Mouse (Mus musculus) adrenal gland, adult 18-20 months (tissue): ENCODE measurements around the gene Abcc1. TPM values are rescaled to one million over a fixed set of nuclear protein-coding genes. Genes with fewer than 3 reads are reported as not detected.

Experiments
- DNase-seq, 2 experiments: peaks; one replicate each; pipeline ENCODE4 v3.0.0; 2021 to 2022; ENCODE audit warnings: low spot score in 2 of 2
- total RNA-seq, 2 experiments: library from RNA; stranded (reverse); gene quantifications; 1 replicate in 1 of 2; 2 replicates in 1 of 2; pipeline ENCODE4 v1.2.3; 2021

Abcc1 gene
- total RNA-seq, 2 experiments from 2014 or later, result 20.8 to 24.0 TPM

DNA sequence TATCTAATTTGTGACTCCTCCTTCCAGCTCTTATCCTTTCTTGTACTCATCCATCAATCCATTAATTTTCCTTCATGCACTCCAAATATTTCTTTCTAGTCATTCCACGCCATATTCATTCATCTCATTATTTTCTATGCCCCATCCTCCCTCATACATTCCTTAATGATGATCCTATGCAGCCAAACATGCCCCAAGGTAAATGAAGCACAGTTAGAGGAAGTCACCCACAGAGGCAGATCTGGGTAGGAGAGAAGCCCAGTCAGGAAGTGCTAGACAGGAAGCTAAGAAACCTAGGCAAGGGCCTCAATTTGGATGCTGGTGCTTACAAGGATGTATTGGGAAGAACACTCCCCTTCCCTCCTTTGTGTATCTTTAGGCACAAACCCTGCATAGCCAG, 121.9 kb downstream of the Abcc1 start:
- no peak for DNase-seq

DNA sequence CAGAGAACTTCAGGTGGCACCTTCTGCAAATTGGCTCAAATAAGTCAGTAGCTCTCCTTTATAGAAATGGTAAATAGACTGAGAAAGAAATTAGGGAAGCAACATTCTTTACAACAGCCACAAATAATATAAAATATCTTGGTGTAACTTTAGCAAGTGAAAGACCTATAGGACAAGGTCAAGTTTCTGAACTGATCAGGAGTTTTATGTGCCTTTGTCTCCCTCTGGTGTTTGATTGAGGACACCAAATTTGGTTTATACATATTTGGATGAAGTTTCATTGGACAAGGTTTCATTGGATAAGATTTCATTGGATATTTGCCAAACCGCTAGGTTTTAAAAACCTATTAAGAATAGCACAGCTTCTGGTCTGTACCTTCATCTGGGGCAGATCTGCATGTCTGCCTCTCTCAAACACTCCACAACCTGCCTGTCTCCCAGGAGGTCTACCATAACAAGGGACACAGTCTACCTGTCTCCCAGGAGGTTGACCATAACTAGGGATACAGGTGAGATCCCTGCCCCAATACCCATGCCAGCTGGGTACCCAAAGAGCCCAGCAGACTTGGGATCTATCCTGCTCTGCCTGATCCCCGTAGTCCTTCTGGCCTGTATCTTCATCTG, 132.2 kb downstream of the Abcc1 start:
- DNase-seq, result no peak

GRCm38 (mm10) chr16:14501649-14502360, 140.4 kb downstream of the Abcc1 start:
- no peak for DNase-seq

DNA sequence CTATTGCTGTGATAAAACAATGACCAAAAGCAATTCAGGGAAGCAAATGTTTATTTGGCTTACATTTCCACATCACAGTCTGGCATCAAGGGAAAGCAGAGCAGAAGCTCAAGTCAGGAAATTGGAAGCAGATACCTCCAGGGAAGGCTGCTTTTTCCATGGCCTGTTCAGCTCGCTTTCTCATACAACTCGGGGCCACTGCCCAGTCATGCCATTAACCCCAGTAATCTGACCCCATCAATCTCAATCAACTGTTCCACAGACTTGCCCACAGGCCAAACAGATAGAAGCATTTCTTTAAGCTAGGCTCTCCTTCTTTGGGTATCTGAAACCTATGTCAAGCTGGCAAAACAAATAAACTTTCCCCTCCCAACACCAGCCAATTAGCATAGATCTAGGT, 145.1 kb downstream of the Abcc1 start:
- DNase-seq, result no peak

Other genes with a start within 250 kb of the Abcc1 start
- gene Nde1, start 198.3 kb upstream of the Abcc1 start, total RNA-seq, result 10 to 100 TPM; 37.1 to 39.2 TPM
- gene Marf1, start 198.2 kb upstream of the Abcc1 start, total RNA-seq, result 100 to 1,000 TPM; 124 to 141 TPM
- gene Myh11, start 70.2 kb upstream of the Abcc1 start, total RNA-seq, result 1 to 10 TPM; 4.2 to 7.8 TPM
- 10 to 100 TPM; 46.8 to 53.2 TPM for gene Fopnl, start 44.2 kb upstream of the Abcc1 start, total RNA-seq
- not detected for gene A630010A05Rik, start 200.8 kb downstream of the Abcc1 start, total RNA-seq